In the genomic region with DNA sequence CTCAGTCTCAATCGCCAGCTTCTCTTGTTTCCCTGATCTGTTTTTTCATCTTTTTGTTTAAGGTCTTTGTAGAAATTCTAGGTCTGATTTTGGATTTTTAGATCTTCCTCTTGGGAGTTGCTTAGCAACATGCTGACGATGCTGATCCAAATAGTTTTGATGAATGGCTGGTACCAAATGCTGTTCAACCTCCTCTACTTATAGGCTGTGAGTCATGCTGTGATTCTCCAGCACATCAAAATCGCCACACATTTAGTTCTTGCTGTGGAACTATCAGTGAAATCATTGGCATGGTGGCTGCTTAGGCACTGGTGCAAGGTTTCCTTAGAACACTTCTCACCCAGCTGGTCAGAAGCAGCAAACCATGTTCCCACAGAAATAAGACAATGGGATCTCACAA, we compare ENCODE assay signal across 14 mouse cellular contexts. TPM values are rescaled to one million over a fixed set of nuclear protein-coding genes. Genes with fewer than 3 reads are reported as not detected.
"Had no signal": no experiment of that assay in that cellular context is flagged by ENCODE, and none has a peak within 500 bp of the region (broad histone marks: within the 10 kb centered on the region; RNA-seq: fewer than 3 reads in every experiment).

No protein-coding gene starts in this region.

- DNase-seq: kidney, adult 18-20 months; kidney, adult 9 months; kidney, postnatal 14 days; kidney, postnatal 4 days; liver, postnatal 0 days; lung, embryonic 14.5 days; retina, postnatal 1 day; thymus, adult 18-20 months; thymus, postnatal 4 days had no signal

RNA-seq across cellular contexts. Expression of a gene that starts 15.0 kb away (rescaled TPM):
- total RNA-seq: layer of hippocampus, adult 18-20 months; layer of hippocampus, postnatal 14 days; left cerebral cortex, adult 2 months; left cerebral cortex, postnatal 25 days; megakaryocyte, adult 5-6 weeks had no signal
